Mouse (Mus musculus): ENCODE measurements around the gene Ffar1. TPM values are rescaled to one million over a fixed set of nuclear protein-coding genes. Genes with fewer than 3 reads are reported as not detected.
A peak's percentile ranks its signal among the peaks of the same experiment; 100 is the strongest.

Ffar1 gene
- polyA plus RNA-seq, 1 experiment from 2014 or later = not detected

GRCm38 (mm10) chr7:30878950-30879349 lies 17.6 kb upstream of the Ffar1 start:
- Histone ChIP-seq H3K27ac (no peak overlapping the region), H3K4me3 (ENCODE audit: inconsistent target) (no peak overlapping the region), H3K79me2 (ENCODE audit: inconsistent target) (no peaks in the 10 kb centered on the region), H3K36me3 (ENCODE audit: inconsistent target) (no peaks in the 10 kb centered on the region)
- WGBS (ENCODE audit: missing documents) = 93% methylated on average over 6 of the region's 6 CpGs

GRCm38 (mm10) chr7:30873083-30873482 lies 11.7 kb upstream of the Ffar1 start:
- 18% methylated on average over 15 of the region's 15 CpGs for WGBS (ENCODE audit: missing documents)
- Histone ChIP-seq H3K79me2 (ENCODE audit: inconsistent target) (no peaks in the 10 kb centered on the region), H3K36me3 (ENCODE audit: inconsistent target) (no peaks in the 10 kb centered on the region), H3K27ac (no peak overlapping the region), H3K4me3 (ENCODE audit: inconsistent target) (no peak overlapping the region)

- H3K27ac ChIP-seq = no peak overlapping the region
- no peaks in the 10 kb centered on the region for H3K79me2 ChIP-seq (ENCODE audit: inconsistent target)
- 72% methylated on average over 8 of the region's 8 CpGs for WGBS (ENCODE audit: missing documents)
- H3K4me3 ChIP-seq (ENCODE audit: inconsistent target) = no peak overlapping the region
- no peaks in the 10 kb centered on the region for H3K36me3 ChIP-seq (ENCODE audit: inconsistent target)
These were observed 2.0 kb upstream of the Ffar1 start for GRCm38 (mm10) chr7:30863386-30863785.

- Histone ChIP-seq H3K4me3 (ENCODE audit: inconsistent target) (no peak overlapping the region), H3K36me3 (ENCODE audit: inconsistent target) (no peaks in the 10 kb centered on the region), H3K27ac (no peak overlapping the region), H3K79me2 (ENCODE audit: inconsistent target) (no peaks in the 10 kb centered on the region)
- 11% methylated on average over 9 of the region's 16 CpGs for WGBS (ENCODE audit: missing documents)
These were observed 1.5 kb downstream of the Ffar1 start for GRCm38 (mm10) chr7:30859635-30860402.

GRCm38 (mm10) chr7:30859290-30859634 lies 2.1 kb downstream of the Ffar1 start:
- Histone ChIP-seq H3K27ac (no peak overlapping the region), H3K79me2 (ENCODE audit: inconsistent target) (no peaks in the 10 kb centered on the region), H3K4me3 (ENCODE audit: inconsistent target) (no peak overlapping the region), H3K36me3 (ENCODE audit: inconsistent target) (no peaks in the 10 kb centered on the region)

- Histone ChIP-seq H3K36me3 (ENCODE audit: inconsistent target) (no peaks in the 10 kb centered on the region), H3K79me2 (ENCODE audit: inconsistent target) (no peaks in the 10 kb centered on the region), H3K27ac (no peak overlapping the region), H3K4me3 (ENCODE audit: inconsistent target) (no peak overlapping the region)
- WGBS (ENCODE audit: missing documents) = 70% methylated on average over 1 of the region's 1 CpGs
These were observed 3.6 kb downstream of the Ffar1 start for GRCm38 (mm10) chr7:30857746-30858145.

GRCm38 (mm10) chr7:30856078-30856477 lies 5.3 kb downstream of the Ffar1 start, which contains the start of gene Ffar3:
Gene Ffar3, minus strand, starts transcription at chr7:30856178.
- H3K79me2 ChIP-seq (ENCODE audit: inconsistent target) = no peaks in the 10 kb centered on the region
- no peaks in the 10 kb centered on the region for H3K36me3 ChIP-seq (ENCODE audit: inconsistent target)
- 89% methylated on average over 6 of the region's 6 CpGs for WGBS (ENCODE audit: missing documents)
- H3K4me3 ChIP-seq (ENCODE audit: inconsistent target) = no peak within 1 kb of the TSS
- no peak within 1 kb of the TSS for H3K27ac ChIP-seq

- Histone ChIP-seq H3K4me3 (ENCODE audit: inconsistent target) (no peak overlapping the region), H3K27ac (no peak overlapping the region), H3K36me3 (ENCODE audit: inconsistent target) (no peaks in the 10 kb centered on the region), H3K79me2 (ENCODE audit: inconsistent target) (no peaks in the 10 kb centered on the region)
- WGBS (ENCODE audit: missing documents) = 100% methylated on average over 1 of the region's 1 CpGs
These were observed 9.9 kb downstream of the Ffar1 start for GRCm38 (mm10) chr7:30851421-30851820.

- Histone ChIP-seq H3K27ac (no peak overlapping the region), H3K4me3 (ENCODE audit: inconsistent target) (no peak overlapping the region), H3K36me3 (ENCODE audit: inconsistent target) (no peaks in the 10 kb centered on the region), H3K79me2 (ENCODE audit: inconsistent target) (no peaks in the 10 kb centered on the region)
- WGBS (ENCODE audit: missing documents) = 96% methylated on average over 6 of the region's 6 CpGs
These were observed 13.4 kb downstream of the Ffar1 start for GRCm38 (mm10) chr7:30847934-30848333.

GRCm38 (mm10) chr7:30847386-30847785 lies 14.0 kb downstream of the Ffar1 start:
- Histone ChIP-seq H3K4me3 (ENCODE audit: inconsistent target) (no peak overlapping the region), H3K36me3 (ENCODE audit: inconsistent target) (no peaks in the 10 kb centered on the region), H3K27ac (no peak overlapping the region), H3K79me2 (ENCODE audit: inconsistent target) (no peaks in the 10 kb centered on the region)
- WGBS (ENCODE audit: missing documents) = 83% methylated on average over 4 of the region's 5 CpGs

- 61% methylated on average over 2 of the region's 2 CpGs for WGBS (ENCODE audit: missing documents)
- Histone ChIP-seq H3K79me2 (ENCODE audit: inconsistent target) (no peaks in the 10 kb centered on the region), H3K36me3 (ENCODE audit: inconsistent target) (no peaks in the 10 kb centered on the region), H3K4me3 (ENCODE audit: inconsistent target) (no peak overlapping the region), H3K27ac (no peak overlapping the region)
These were observed 14.8 kb downstream of the Ffar1 start for GRCm38 (mm10) chr7:30846505-30847053.

GRCm38 (mm10) chr7:30844676-30845297 lies 16.6 kb downstream of the Ffar1 start:
- H3K27ac ChIP-seq = no peak overlapping the region
- H3K79me2 ChIP-seq (ENCODE audit: inconsistent target) = no peaks in the 10 kb centered on the region
- H3K36me3 ChIP-seq (ENCODE audit: inconsistent target) = no peaks in the 10 kb centered on the region
- no peak overlapping the region for H3K4me3 ChIP-seq (ENCODE audit: inconsistent target)
- WGBS (ENCODE audit: missing documents) = 77% methylated on average over 7 of the region's 7 CpGs

GRCm38 (mm10) chr7:30842092-30842491 lies 19.3 kb downstream of the Ffar1 start:
- Histone ChIP-seq H3K4me3 (ENCODE audit: inconsistent target) (no peak overlapping the region), H3K27ac (0 out of 2 replicates have a peak overlapping the region, but pooled peaks have one; percentile 2), H3K79me2 (ENCODE audit: inconsistent target) (no peaks in the 10 kb centered on the region), H3K36me3 (ENCODE audit: inconsistent target) (no peaks in the 10 kb centered on the region)
- WGBS (ENCODE audit: missing documents) = 1% methylated on average over 5 of the region's 5 CpGs

GRCm38 (mm10) chr7:30841379-30841778 lies 20.0 kb downstream of the Ffar1 start:
- Histone ChIP-seq H3K4me3 (ENCODE audit: inconsistent target) (no peak overlapping the region), H3K27ac (no peak overlapping the region), H3K79me2 (ENCODE audit: inconsistent target) (no peaks in the 10 kb centered on the region), H3K36me3 (ENCODE audit: inconsistent target) (no peaks in the 10 kb centered on the region)
- 88% methylated on average over 4 of the region's 4 CpGs for WGBS (ENCODE audit: missing documents)

- 97% methylated on average over 3 of the region's 3 CpGs for WGBS (ENCODE audit: missing documents)
- Histone ChIP-seq H3K79me2 (ENCODE audit: inconsistent target) (no peaks in the 10 kb centered on the region), H3K36me3 (ENCODE audit: inconsistent target) (no peaks in the 10 kb centered on the region), H3K27ac (no peak overlapping the region), H3K4me3 (ENCODE audit: inconsistent target) (no peak overlapping the region)
These were observed 21.1 kb downstream of the Ffar1 start for GRCm38 (mm10) chr7:30840306-30840705.

Measured in macrophage (primary cell).